Mouse (Mus musculus) monocyte, adult 2 months (primary cell): ENCODE data around the gene Slc35g1.
"Not testable (repeated sequence)": the region's sequence is repeated elsewhere in the genome, so short reads cannot be mapped to it uniquely, and the experiment has no call there.

Experiments used
- DNase-seq, 2 experiments: peaks; one replicate each; pipeline ENCODE4 v3.0.0; 2022; ENCODE audit warnings: low spot score in 2 of 2, low read depth in 1 of 2

Slc35g1 gene

DNA sequence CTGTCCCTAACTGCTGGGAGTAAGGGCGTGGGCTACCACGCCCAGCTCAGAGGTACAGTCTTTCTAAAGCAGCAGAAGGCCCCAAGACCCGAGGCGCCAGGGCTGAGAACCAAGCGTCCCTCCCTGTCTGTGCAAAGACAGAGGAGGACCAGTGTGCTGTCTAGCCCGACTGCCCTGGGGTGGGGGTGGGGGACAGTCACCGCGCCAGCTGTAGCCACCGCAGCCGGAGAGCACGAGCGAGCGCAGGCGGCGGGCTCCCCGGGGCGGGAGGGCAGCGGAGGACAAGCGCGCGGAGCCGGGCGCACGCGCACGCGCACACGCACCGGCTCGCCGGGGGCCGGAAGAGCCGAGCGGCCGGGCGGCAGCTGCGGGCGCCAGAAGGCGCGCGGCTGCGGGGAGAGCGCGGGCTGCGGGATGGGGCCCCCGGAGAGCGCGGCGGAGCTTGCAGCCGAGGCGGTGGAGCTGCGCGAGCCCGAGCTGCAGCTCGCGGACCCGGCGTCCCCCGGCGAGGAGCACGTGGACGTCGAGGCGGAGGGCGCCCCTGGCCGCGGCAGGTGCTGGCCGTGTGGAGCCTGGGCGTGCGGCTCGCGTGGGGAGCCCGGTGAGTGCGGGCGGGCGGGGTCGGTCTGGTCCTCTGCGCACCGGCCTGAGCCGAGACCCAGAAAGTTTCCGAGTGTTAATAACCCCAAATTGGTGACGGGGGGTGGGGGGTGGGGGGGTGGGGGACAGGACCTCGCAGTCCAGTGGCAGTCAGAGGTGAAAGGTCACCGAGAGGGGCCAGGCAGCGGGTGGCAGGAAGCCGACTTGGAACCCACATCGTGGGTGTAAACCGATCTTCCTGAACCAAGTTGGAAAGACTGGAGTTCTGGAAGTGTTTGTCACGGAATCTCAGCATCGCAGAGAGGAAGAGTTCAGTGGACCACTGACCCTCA, at the start of gene Slc35g1:
Gene Slc35g1, plus strand, starts transcription at position 280 of the 932 bp plus-strand sequence.
- DNase-seq, result no peak

DNA sequence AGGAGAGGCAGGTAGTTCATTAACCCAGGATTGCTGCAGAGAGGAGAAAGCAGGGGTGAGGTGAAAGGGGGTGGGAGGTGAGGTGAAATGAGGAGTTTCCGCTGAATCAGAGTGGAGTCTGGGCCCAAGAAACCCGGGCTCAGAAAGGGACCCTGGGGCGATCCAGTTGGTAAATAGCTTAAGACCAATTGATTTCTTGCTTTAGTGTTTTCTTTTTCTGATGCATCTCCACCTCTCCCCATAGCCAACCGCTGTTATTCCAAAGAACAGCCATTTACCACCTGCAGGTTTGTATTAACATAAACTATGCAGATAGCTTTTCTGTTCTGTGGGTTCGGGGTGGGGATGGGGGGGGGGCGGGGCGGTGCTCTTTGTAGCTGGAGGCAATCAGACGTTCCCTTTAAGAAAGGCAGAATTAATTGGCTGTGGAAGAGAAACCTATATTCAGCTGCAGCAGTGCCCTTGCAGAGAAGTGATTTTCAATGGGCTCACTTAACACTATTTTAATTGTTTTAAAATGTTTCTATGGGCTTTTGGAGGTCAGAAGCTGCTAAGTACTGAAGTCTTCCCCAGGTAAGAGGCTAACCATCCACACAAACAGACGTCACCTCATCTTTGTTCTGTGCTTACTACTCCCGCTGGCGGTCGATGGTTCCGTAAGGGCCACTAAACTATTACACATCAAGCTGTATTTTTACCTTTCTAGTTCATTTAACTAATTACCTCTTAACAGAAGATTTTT, 47.3 kb upstream of the Slc35g1 start:
- no peak for DNase-seq

DNA sequence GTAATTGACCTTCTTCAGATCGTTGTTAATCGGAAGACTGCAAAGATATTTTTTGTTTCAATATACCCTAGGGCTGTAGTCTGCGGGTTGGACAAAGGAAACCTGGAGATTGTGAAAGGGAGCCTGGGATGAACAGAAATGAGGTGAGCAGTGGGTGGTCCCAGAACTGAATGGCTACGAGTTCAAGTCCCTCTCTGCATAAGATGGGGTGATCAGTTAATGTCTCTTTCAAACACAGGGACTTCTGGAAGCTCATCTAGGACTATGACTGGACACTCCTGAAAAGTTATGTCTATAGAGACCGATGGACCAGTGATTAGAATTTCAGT, 46.8 kb upstream of the Slc35g1 start:
- no peak for DNase-seq

DNA sequence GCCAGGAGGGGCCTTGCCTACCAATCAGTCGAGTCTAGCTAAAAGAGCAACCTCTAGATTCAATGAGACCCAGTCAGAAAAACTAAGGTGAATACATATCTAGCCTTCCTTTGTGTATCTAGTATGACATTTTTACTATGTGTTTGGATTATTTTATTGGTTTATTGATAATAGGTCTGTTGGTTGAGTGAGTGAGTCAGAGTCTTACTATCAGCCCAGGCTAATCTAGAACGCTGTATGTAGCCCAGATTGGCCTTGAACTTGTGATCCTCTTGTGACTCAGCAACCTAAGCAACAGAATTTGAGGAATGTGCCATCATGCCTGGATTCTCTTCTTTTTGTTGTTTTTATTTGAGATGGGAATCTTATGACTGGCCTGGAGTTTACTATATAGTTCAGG, 44.6 kb upstream of the Slc35g1 start:
- DNase-seq, result no peak

DNA sequence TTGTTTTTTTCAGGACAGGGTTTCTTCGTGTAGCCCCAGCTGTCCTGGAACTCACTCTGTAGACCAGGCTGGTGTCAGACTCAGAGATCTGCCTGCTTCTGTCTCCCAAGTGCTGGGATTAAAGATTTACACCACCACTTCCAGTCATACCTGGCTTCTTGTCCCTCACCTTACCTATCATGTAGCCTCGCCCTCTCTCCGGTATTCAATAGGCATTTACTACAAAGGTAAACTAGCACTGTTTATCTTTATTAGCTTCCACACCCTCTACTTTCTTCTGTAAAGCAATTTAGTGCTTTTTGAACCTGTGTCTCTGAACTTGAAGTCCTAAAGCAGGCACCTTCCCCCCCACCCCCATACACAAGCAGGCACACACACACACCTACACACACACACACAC, 44.1 kb upstream of the Slc35g1 start:
- DNase-seq, result no peak

DNA sequence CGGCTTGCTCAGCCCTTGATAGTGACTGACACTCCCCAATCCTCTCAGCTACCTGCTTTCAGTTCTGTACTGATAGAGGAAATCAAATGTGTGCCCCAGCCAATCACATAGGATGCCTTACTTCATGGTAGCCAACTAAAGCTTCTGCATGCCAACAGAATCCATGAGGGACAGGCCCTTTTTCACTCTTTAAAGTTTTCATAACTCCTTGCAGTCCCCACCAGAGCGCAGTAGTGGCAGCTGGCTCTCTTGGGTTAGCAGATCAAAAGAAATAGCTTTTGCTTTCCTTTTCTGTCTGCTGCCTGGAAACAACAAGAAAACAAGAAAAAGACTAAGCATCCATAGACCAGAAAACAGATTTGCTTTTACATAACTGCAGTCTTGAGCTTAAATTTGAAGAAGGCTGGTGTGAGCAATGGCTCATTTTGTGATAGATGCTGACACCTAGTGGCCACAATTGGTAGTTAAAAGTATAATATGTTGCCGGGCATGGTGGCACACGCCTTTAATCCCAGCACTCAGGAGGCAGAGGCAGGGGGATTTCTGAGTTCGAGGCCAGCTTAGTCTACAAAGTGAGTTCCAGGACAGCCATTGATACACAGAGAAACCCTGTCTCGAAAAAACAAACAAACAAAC, 43.2 kb upstream of the Slc35g1 start:
- DNase-seq, result no peak

DNA sequence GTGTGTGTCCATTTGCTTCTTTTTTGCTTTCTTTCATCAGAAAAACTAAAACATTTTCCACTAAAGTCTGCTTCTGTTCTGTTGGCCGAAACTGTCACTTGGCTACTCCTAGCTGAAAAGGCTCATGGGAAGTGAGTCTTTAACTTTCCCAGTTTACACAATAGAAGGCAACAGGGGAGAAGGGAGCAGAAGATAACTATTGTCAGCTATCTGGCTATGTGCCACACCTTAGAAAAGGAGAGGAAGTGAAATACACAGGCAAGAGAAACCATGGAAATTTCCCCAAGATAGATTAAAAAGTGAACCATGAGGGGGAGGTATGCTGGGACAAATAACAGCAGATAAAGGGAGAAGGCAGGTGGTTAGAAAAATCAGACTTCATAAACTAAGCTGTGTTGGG, 41.5 kb upstream of the Slc35g1 start:
- DNase-seq, result no peak

- no peak for DNase-seq
Observed at GRCm38 (mm10) chr19:38354819-38355360, 40.9 kb upstream of the Slc35g1 start.

GRCm38 (mm10) chr19:38356211-38356828, 39.5 kb upstream of the Slc35g1 start:
- DNase-seq, result no peak

GRCm38 (mm10) chr19:38357956-38358623, 37.7 kb upstream of the Slc35g1 start:
- no peak for DNase-seq

DNA sequence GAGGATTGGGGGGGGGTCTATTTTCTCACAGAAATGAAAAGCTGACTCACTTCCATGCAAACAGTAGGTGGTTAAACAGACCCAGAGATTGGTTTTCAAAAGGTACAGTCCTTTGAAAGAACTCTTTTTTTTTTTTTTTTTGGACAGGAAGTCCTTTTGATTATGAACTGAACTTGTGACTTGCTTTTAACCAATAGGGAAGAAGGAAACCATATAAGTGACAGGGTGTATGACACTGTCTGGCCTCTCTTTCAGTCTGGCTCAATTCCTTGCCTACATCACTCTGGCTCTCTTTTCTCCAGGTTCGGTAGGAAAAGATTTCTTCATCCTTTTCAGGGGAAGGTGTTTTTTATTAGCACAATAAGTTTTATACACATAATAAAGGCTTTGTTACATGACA, 36.5 kb upstream of the Slc35g1 start:
- no peak for DNase-seq

GRCm38 (mm10) chr19:38361850-38362249, 33.9 kb upstream of the Slc35g1 start:
- no peak for DNase-seq

- no peak for DNase-seq
Observed at GRCm38 (mm10) chr19:38363358-38363757, 32.4 kb upstream of the Slc35g1 start.

- no peak for DNase-seq
Observed at GRCm38 (mm10) chr19:38363879-38364659, 31.7 kb upstream of the Slc35g1 start.

- no peak for DNase-seq
Observed at GRCm38 (mm10) chr19:38364939-38365614, 30.7 kb upstream of the Slc35g1 start.

GRCm38 (mm10) chr19:38372460-38373102, 23.2 kb upstream of the Slc35g1 start:
- DNase-seq, result no peak

DNA sequence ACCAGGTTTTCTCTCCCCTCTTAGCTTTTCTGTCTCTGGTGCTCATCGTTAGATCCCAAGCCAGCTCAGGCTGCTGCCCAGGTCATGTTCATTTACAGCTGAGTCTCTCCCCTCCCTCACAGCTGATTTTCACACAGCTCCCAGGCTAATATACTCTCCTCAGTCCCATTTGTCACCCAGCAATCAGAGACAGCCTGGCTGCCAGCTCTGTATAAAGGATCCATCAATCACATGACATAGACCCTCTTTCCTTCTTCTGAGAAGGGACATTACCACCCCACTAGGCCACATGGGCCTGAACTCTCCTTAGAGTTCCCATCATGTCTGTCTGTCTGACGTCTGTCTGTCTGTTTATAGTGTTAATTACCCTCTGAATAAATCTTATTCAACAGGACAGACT, 22.4 kb upstream of the Slc35g1 start:
- DNase-seq, result no peak

DNA sequence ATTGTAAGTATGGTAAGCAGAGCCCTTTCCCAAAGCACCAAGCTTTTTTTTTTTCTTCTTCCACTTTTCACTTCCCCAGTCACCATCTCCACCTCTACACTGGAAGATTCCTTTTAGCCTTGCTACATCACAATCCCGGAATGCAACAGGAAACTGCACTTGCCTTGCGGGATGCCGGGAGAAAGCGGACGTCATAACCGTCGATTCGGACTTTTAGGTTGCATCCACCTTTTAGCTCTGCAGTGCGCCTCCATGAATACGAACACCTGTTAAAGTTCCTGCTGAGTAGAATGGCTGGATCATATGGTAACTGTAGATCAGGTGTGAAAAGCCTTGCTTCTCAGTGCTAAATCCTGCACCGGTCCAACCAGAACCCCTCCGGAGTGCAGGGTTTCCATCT, 12.0 kb upstream of the Slc35g1 start:
- no peak for DNase-seq

- not testable (repeated sequence) for DNase-seq
Observed at GRCm38 (mm10) chr19:38387021-38387420, 8.8 kb upstream of the Slc35g1 start.
